Mouse (Mus musculus): Measurements from ENCODE around the gene Adra2c. TPM values are rescaled to one million over a fixed set of nuclear protein-coding genes. Genes with fewer than 3 reads are reported as not detected.

Gene Adra2c
- polyA plus RNA-seq (2016; fragmentation: Nextera tagmentation; extraction: Ambion mirVana): 0.64 and 0.79 TPM in 2 replicates

DNA sequence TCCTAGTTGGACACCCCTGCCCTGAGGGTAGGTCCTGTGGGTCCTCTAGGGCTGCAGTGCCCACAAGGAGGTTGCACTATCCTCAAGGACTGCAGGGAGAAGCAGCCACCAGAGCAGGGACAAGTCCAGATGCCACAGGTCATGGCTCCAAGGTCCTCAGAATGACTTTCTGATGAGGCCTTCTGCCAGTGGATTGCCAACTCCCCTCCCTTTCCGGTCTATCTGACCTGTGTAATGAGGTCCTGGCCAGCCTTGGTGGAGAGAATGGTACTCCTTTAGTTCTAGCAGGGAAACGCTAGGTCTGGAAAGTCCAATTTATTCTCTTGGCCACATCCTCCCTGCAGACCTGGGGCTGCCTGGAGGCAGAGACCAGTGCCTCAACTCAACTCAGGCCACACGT, at the start of gene Adra2c:
Gene Adra2c, plus strand, starts transcription at position 301 of the 400 bp plus-strand sequence.
- peak within 1 kb of the TSS; percentile 46 for H3K4me3 ChIP-seq
- H3K4me2 ChIP-seq (replicated peaks): peak within 1 kb of the TSS; percentile 79
- H3K4me1 ChIP-seq: peaks cover 16% of the 10 kb centered on the region
- no peaks in the 10 kb centered on the region for H3K36me3 ChIP-seq
- ATAC-seq (ENCODE audit: low FRiP score, low read depth): no peak
- H3K27ac ChIP-seq: no peak within 1 kb of the TSS
- peaks cover 70% of the 10 kb centered on the region for H3K27me3 ChIP-seq (replicated peaks)
- 40% methylated on average over 3 of the region's 3 CpGs for WGBS
- no peaks in the 10 kb centered on the region for H3K9me3 ChIP-seq
- H3K9ac ChIP-seq: peak within 1 kb of the TSS; percentile 40

DNA sequence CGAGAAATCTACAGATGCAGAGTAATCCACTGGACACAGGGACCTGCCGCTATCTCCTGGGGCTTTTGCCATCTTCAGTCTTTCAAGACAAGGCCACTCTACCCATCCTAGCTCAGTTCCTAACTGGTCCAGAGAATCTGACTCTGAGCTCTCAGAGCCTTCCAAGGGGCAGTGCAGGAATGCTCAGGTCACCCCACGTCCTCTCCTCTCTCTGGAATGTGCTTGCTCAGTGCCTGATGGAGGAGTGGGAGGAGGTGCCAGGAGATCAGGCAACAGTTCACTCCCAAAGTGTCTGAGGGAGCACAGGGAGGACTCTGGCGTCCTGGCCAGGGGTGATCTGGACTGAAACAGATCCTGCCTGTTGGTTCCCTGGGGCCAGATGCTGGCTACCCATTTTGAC, 45.0 kb upstream of the Adra2c start:
- no peak for ATAC-seq (ENCODE audit: low FRiP score, low read depth)

DNA sequence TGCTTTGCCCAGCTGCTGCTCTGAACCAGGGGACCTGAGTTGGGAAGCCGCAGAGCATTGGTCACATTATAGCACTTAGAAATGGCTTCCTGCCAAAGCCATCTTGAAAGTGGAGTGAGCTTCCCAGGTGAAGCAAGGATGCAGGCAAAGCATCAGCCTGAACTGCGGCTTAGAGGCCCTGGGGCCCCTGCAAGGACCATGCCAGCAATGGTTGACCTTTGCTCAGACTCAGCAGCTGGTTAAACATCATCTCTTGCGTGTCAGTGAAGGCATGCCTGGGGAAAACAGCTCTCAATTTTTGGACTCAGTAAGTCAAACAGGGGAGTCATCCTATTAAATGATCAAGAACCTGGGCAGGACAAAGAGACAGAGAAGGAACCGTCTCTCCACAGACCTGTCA, 40.4 kb upstream of the Adra2c start:
- no peak overlapping the region for H3K9ac ChIP-seq
- no peaks in the 10 kb centered on the region for H3K4me1 ChIP-seq
- H3K27ac ChIP-seq: no peak overlapping the region
- no peaks in the 10 kb centered on the region for H3K36me3 ChIP-seq
- H3K4me2 ChIP-seq (replicated peaks): no peak overlapping the region
- ATAC-seq (ENCODE audit: low FRiP score, low read depth): no peak
- H3K9me3 ChIP-seq: 0 out of 2 replicates have a peak, but pooled peaks cover 5% of the 10 kb centered on the region
- WGBS: 85% methylated on average over 4 of the region's 4 CpGs
- no peaks in the 10 kb centered on the region for H3K27me3 ChIP-seq (replicated peaks)
- no peak overlapping the region for H3K4me3 ChIP-seq

More for the DNA sequence above, 45.0 kb upstream of the Adra2c start:
- Histone ChIP-seq H3K9ac (no peak overlapping the region), H3K36me3 (no peaks in the 10 kb centered on the region), H3K27me3 (replicated peaks) (no peaks in the 10 kb centered on the region), H3K4me2 (replicated peaks) (no peak overlapping the region), H3K4me1 (no peaks in the 10 kb centered on the region), H3K27ac (no peak overlapping the region), H3K4me3 (no peak overlapping the region), H3K9me3 (no peaks in the 10 kb centered on the region)
- 79% methylated on average over 4 of the region's 4 CpGs for WGBS

- H3K9me3 ChIP-seq: 0 out of 2 replicates have a peak, but pooled peaks cover 5% of the 10 kb centered on the region
- H3K9ac ChIP-seq: no peak overlapping the region
- no peak overlapping the region for H3K4me2 ChIP-seq (replicated peaks)
- WGBS: 78% methylated on average over 2 of the region's 2 CpGs
- H3K4me3 ChIP-seq: no peak overlapping the region
- no peaks in the 10 kb centered on the region for H3K4me1 ChIP-seq
- no peaks in the 10 kb centered on the region for H3K36me3 ChIP-seq
- no peak overlapping the region for H3K27ac ChIP-seq
- ATAC-seq (ENCODE audit: low FRiP score, low read depth): no peak
- H3K27me3 ChIP-seq (replicated peaks): no peaks in the 10 kb centered on the region
Measured at GRCm38 (mm10) chr5:35238627-35239026, 39.5 kb upstream of the Adra2c start.

DNA sequence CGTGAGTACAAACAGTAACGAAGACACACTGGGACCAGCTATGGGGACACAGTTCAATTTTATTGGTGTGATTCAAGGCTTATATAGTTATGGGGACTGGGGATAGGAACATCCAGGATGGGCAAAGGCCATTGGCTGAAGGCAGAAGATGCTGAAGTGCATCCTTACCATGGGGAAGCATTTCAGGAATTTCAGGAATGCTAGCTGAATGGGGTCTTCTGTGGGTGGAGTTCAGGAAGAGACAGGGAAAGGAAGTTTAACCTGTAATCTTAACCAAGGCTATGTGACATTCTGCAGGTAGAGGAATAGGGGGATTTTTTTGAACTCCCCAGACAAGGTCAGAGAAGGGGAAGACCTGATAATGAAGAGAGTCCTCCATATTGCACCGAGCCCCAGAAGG, 36.6 kb upstream of the Adra2c start:
- H3K4me1 ChIP-seq: 0 out of 2 replicates have a peak, but pooled peaks cover 3% of the 10 kb centered on the region
- no peak overlapping the region for H3K4me2 ChIP-seq (replicated peaks)
- no peaks in the 10 kb centered on the region for H3K27me3 ChIP-seq (replicated peaks)
- no peak overlapping the region for H3K4me3 ChIP-seq
- H3K9me3 ChIP-seq: 0 out of 2 replicates have a peak, but pooled peaks cover 5% of the 10 kb centered on the region
- WGBS: 69% methylated on average over 3 of the region's 3 CpGs
- ATAC-seq (ENCODE audit: low FRiP score, low read depth): no peak
- H3K36me3 ChIP-seq: no peaks in the 10 kb centered on the region
- H3K27ac ChIP-seq: no peak overlapping the region
- H3K9ac ChIP-seq: no peak overlapping the region

GRCm38 (mm10) chr5:35244204-35244603, 33.9 kb upstream of the Adra2c start:
- Histone ChIP-seq H3K4me2 (replicated peaks) (no peak overlapping the region), H3K27ac (no peak overlapping the region), H3K36me3 (no peaks in the 10 kb centered on the region), H3K4me1 (0 out of 2 replicates have a peak, but pooled peaks cover 3% of the 10 kb centered on the region), H3K9ac (no peak overlapping the region), H3K4me3 (no peak overlapping the region), H3K9me3 (0 out of 2 replicates have a peak, but pooled peaks cover 5% of the 10 kb centered on the region), H3K27me3 (replicated peaks) (no peaks in the 10 kb centered on the region)
- no peak for ATAC-seq (ENCODE audit: low FRiP score, low read depth)
- 5% methylated on average over 1 of the region's 1 CpGs for WGBS

DNA sequence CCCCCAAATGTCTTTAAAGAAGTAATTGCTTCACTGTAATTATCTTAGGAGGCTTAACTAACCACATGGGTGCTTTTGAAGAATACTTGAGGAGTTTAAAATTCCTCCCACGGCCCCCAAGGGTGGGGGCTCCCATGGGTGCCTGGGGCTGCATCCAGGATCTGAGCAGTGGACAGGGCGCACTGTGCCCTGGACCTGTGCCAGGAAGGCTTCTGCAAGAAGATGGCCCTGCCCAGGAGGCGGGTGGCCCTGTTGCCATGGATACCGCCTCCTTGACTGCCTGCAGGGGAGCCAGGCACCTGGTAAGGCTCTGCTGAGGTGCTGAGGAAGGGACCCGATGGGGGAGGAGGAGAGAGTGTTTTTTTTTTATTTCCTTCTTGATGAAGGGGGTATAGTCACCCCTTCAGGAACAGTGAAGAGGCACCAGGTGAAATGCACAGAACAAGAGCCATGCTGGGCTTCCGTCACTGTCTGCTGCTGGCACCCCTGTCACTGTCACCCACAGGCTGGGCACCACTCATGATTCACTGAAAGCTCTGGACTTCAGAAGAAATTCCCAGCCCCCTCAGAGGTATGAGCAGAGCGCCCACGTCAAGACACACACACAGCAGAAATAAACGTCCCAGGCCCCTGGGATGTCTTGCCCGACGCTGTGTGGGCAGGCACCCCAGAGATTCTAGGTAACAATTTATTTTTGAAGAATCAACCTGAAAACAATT, 32.4 kb upstream of the Adra2c start:
- no peak for ATAC-seq (ENCODE audit: low FRiP score, low read depth)
- Histone ChIP-seq H3K27ac (no peak overlapping the region), H3K4me3 (no peak overlapping the region), H3K9ac (no peak overlapping the region), H3K36me3 (no peaks in the 10 kb centered on the region), H3K27me3 (replicated peaks) (no peaks in the 10 kb centered on the region), H3K4me1 (0 out of 2 replicates have a peak, but pooled peaks cover 3% of the 10 kb centered on the region), H3K4me2 (replicated peaks) (no peak overlapping the region), H3K9me3 (0 out of 2 replicates have a peak, but pooled peaks cover 5% of the 10 kb centered on the region)
- WGBS: 56% methylated on average over 11 of the region's 11 CpGs

- Histone ChIP-seq H3K36me3 (no peaks in the 10 kb centered on the region), H3K27me3 (replicated peaks) (no peaks in the 10 kb centered on the region), H3K4me3 (no peak overlapping the region), H3K4me1 (peaks cover 4% of the 10 kb centered on the region; the same call in 1 of the 2 replicates), H3K9me3 (no peaks in the 10 kb centered on the region), H3K4me2 (replicated peaks) (no peak overlapping the region), H3K9ac (no peak overlapping the region), H3K27ac (no peak overlapping the region)
- WGBS: 53% methylated on average over 5 of the region's 5 CpGs
- no peak for ATAC-seq (ENCODE audit: low FRiP score, low read depth)
Measured at GRCm38 (mm10) chr5:35254964-35255716, 23.0 kb upstream of the Adra2c start.

- Histone ChIP-seq H3K4me1 (no peaks in the 10 kb centered on the region), H3K4me3 (no peak overlapping the region), H3K4me2 (replicated peaks) (no peak overlapping the region), H3K9ac (no peak overlapping the region), H3K27me3 (replicated peaks) (no peaks in the 10 kb centered on the region), H3K9me3 (no peaks in the 10 kb centered on the region), H3K36me3 (no peaks in the 10 kb centered on the region), H3K27ac (no peak overlapping the region)
- no peak for ATAC-seq (ENCODE audit: low FRiP score, low read depth)
- WGBS: 71% methylated on average over 4 of the region's 4 CpGs
Measured at GRCm38 (mm10) chr5:35263716-35264115, 14.4 kb upstream of the Adra2c start.

- Histone ChIP-seq H3K4me2 (replicated peaks) (no peak overlapping the region), H3K4me3 (no peak overlapping the region), H3K36me3 (no peaks in the 10 kb centered on the region), H3K9me3 (no peaks in the 10 kb centered on the region), H3K27me3 (replicated peaks) (no peaks in the 10 kb centered on the region), H3K9ac (no peak overlapping the region), H3K4me1 (no peaks in the 10 kb centered on the region), H3K27ac (no peak overlapping the region)
- ATAC-seq (ENCODE audit: low FRiP score, low read depth): no peak
- WGBS: 47% methylated on average over 7 of the region's 7 CpGs
Measured at GRCm38 (mm10) chr5:35267486-35267885, 10.6 kb upstream of the Adra2c start.

GRCm38 (mm10) chr5:35275356-35275755, 2.8 kb upstream of the Adra2c start:
- 77% methylated on average over 11 of the region's 11 CpGs for WGBS
- Histone ChIP-seq H3K27me3 (replicated peaks) (peaks cover 44% of the 10 kb centered on the region), H3K9me3 (no peaks in the 10 kb centered on the region), H3K4me2 (replicated peaks) (no peak overlapping the region), H3K4me1 (peaks cover 16% of the 10 kb centered on the region), H3K4me3 (no peak overlapping the region), H3K9ac (no peak overlapping the region), H3K36me3 (no peaks in the 10 kb centered on the region), H3K27ac (no peak overlapping the region)
- no peak for ATAC-seq (ENCODE audit: low FRiP score, low read depth)
